Mouse (Mus musculus): ENCODE results near the gene Ccdc160. TPM values are rescaled to one million over a fixed set of nuclear protein-coding genes. Genes with fewer than 3 reads are reported as not detected.

Gene Ccdc160
- total RNA-seq (2021), result 1 to 10 TPM; 1.7 to 3.3 TPM
- long read RNA-seq, experiment 1, partial matches to known transcripts, result 0 of 1 reads
- long read RNA-seq, experiment 1, other reads (novel, unspliced or antisense), result 0 of 1 reads
- long read RNA-seq, experiment 2, transcript Ccdc160-201 (2 exons, 1,536 nt), result major isoform, 5 of 5 reads
- long read RNA-seq, experiment 2, partial matches to known transcripts, result 0 of 5 reads
- long read RNA-seq, experiment 2, other reads (novel, unspliced or antisense), result 0 of 5 reads

GRCm38 (mm10) chrX:52790980-52791593 lies at the start of gene Ccdc160:
TSS of gene Ccdc160 (plus strand) at chrX:52791200.
- peak; percentile 41 to 65 for DNase-seq (ENCODE audit: low spot score in 2 of 2)

DNA sequence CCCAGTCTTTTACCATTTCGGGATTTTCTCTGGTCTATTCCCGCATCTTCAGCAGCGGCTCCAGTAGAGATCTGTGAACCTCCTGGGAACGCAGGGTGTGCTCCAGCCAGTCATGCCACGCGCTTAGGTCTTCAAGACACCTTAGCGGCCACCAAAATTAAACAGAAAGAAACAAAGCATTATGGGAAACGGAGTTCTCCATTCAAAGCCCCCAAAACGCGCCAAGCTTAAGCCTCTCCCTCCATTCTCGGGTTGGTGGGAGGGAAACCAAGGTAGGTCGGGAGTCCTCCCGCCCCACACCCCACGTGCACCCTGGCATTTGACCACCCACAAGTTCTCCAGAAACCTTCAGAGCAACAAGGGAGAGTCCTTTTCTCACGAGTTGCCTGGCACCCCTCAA lies 47.2 kb upstream of the Ccdc160 start:
- no peak for DNase-seq (ENCODE audit: low spot score in 2 of 2)

DNA sequence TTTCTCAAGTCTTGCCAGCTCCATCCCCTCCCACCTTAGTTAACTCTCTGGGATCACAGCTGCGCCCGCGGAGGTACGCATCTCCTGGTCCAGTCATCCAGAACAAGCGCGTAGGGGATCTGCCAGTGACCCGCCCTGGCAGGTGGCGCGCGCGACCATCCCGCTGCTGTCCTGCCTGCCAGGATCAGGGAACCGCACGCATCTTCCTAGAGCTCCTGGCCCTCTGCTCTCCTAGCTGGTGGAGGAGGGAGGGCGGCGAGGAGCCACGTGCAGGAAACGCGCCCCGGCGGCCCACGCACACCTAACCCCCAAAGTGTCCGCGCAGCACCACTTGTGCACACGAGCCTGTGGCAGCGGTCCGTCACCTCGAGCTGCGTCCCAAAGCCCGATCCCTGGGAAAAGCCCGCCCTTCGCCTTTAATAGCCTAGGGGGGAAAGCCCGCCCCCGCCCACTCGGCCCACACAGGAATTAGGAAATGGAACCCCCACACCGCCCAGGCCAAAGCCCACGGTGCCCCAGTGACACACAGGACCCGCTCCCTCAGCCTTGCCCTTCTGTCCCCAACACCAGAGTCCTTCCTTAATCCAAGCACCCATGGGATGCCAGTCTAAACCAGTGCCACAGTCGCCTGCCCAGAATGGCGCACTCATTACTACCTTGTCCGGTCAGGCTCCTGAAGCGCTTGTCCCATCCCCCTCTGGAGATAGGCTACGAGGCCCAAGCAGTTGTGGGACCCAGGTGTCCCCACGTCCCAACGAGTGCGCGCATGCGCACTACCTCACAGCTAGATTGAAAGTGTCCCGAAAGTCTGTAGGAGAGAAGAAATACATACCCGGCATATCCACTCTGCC lies 46.6 kb upstream of the Ccdc160 start:
- DNase-seq (ENCODE audit: low spot score in 2 of 2), result no peak

DNA sequence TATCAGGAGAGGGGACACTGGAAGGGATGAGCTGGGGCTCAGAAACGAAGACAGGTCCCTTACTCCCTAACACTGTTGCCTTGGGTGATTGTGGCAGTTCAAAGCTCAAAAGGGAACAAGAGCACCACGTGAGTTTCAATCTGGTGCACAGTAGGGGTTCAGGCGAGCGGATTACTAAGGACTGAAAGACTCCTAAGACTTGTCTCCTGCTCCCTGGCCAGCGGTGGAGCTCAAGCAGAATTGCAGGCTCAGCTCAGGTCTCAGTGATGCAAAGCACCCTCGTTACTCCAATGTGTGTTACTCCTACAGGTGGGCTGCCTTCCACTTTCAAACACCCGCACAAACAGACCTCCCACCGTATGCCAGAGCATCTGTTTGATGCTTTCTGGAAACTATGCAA lies 45.5 kb upstream of the Ccdc160 start:
- DNase-seq (ENCODE audit: low spot score in 2 of 2), result no peak

GRCm38 (mm10) chrX:52745917-52746316 lies 45.1 kb upstream of the Ccdc160 start:
- DNase-seq (ENCODE audit: low spot score in 2 of 2), result no peak

- no peak for DNase-seq (ENCODE audit: low spot score in 2 of 2)
Measured at GRCm38 (mm10) chrX:52746849-52747248, 44.2 kb upstream of the Ccdc160 start.

- no peak for DNase-seq (ENCODE audit: low spot score in 2 of 2)
Measured at GRCm38 (mm10) chrX:52753491-52754085, 37.4 kb upstream of the Ccdc160 start.

DNA sequence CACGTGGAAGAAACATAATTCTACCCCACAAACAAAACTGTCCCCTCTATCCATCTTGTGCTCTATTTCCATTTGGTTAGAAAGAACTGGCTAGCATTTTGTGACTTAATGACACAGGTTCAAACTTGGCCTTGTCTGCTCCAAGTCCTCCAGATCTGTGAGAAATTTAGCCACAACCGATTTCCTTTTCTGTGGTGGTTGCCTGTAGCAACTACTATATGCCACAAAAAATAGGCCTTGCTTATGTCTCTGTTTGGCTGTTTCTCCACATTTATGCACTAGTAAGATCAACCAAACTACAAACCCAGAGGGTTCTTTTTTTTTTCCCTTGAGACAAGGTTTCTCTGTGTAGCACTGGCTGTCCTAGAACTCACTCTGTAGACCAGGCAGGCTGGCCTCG lies 33.8 kb upstream of the Ccdc160 start:
- DNase-seq (ENCODE audit: low spot score in 2 of 2), result no peak

GRCm38 (mm10) chrX:52759232-52759631 lies 31.8 kb upstream of the Ccdc160 start:
- DNase-seq (ENCODE audit: low spot score in 2 of 2), result no peak

GRCm38 (mm10) chrX:52760191-52760945 lies 30.6 kb upstream of the Ccdc160 start:
- no peak for DNase-seq (ENCODE audit: low spot score in 2 of 2)

GRCm38 (mm10) chrX:52762221-52762620 lies 28.8 kb upstream of the Ccdc160 start:
- no peak for DNase-seq (ENCODE audit: low spot score in 2 of 2)

DNA sequence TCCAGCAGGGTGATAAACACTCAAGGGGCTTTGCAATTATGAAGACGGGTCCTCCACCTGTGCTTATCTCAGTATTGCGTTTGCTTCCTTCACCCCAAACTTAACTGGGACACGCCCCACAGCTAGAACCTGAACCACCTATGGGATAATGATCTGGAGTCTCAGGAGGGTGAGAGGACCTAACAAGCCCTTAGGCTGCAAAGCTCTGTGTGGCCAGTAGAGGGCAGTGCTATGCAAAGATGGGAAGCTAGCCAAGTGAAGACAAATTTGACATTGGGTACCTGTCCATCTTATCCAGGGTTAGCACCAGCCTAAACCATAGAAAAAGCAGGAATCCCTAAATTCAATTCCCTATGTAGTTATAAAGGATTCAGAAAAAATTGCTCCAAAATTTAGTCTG lies 15.0 kb upstream of the Ccdc160 start:
- peak; percentile 6 to 14 for DNase-seq (ENCODE audit: low spot score in 2 of 2)

GRCm38 (mm10) chrX:52777671-52778070 lies 13.3 kb upstream of the Ccdc160 start:
- DNase-seq (ENCODE audit: low spot score in 2 of 2), result no peak

GRCm38 (mm10) chrX:52783898-52784297 lies 7.1 kb upstream of the Ccdc160 start:
- no peak for DNase-seq (ENCODE audit: low spot score in 2 of 2)

GRCm38 (mm10) chrX:52791944-52792719 lies 1.1 kb downstream of the Ccdc160 start:
- no peak for DNase-seq (ENCODE audit: low spot score in 2 of 2)

GRCm38 (mm10) chrX:52792861-52793260 lies 1.9 kb downstream of the Ccdc160 start:
- no peak for DNase-seq (ENCODE audit: low spot score in 2 of 2)

DNA sequence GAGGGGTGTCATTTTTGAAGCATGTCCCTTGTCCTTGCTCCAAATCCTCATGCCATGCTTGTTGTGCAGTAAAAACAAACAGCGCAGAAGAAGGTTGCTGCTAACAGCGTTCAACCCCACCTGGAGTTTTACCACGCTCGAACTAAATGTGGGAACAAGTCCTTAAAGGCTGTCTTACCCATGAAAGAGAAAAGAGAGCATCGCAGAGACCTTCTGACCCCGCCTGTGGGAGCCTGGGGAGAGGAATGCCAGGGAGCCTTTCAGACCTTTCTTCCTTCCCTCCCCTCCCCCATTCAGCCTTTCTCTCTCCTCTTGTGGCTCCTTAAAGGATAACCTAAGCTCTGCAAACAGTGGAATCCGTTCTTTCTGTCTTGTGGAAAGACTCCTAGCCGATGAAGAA lies 4.8 kb downstream of the Ccdc160 start:
- no peak for DNase-seq (ENCODE audit: low spot score in 2 of 2)

DNA sequence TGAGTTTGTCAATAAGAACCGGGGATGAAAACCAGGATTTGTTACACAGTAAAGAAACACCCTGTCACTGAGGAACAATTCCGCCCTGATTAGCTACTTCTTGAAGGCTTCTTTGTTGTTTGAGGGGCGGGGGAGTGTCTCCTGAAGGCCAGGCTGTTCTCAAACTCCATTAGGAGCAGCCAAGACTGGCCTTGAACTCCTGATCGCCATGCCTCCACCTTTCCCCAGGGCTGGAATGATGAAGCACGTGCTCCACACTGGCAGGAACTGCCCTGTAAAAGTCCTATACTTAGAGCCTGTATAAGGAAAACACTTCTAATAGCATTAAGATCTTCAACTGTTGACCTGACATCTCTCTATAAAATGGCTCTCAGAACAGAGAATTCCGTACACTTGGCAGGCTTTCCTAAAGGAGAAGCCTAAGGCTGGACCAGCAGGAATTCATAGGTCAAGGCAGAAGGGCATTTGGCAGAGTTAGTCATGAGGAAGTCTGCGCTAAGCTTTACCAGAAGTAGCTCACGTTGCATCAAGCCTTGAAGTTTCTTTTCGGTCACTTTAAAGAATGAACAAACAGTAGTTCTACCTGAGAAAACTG lies 6.1 kb downstream of the Ccdc160 start:
- DNase-seq (ENCODE audit: low spot score in 2 of 2), result no peak

- DNase-seq (ENCODE audit: low spot score in 2 of 2), result no peak
Measured at GRCm38 (mm10) chrX:52798255-52798654, 7.3 kb downstream of the Ccdc160 start.

DNA sequence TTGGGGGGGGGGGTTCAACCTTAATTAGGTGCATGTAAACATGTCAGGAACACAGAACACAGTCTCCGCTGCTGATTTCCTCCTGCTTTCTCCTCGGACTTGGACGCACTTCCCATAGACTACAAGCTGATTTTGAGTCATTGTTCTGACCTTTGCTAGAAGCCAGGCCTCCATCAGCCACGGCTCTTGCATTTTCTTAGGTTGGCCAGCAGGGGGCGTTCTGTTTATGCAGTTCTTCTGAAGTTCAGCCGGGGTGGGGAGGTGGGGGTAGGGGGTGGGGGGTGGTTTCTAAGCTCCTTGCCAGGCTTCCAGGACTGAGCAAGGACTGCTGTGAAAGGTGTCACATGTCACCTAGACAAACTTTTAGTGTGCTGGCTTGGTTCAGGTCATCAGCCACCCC lies 8.6 kb downstream of the Ccdc160 start:
- no peak for DNase-seq (ENCODE audit: low spot score in 2 of 2)
